Mouse (Mus musculus) 416B (cell line): ENCODE data around the gene Dtx1.
A peak's percentile ranks its signal among the peaks of the same experiment; 100 is the strongest.

Experiments used
- DNase-seq: peaks from one replicate; pipeline ENCODE4 v3.0.0; 2011; ENCODE audit warnings: low read depth

The Dtx1 gene

DNA sequence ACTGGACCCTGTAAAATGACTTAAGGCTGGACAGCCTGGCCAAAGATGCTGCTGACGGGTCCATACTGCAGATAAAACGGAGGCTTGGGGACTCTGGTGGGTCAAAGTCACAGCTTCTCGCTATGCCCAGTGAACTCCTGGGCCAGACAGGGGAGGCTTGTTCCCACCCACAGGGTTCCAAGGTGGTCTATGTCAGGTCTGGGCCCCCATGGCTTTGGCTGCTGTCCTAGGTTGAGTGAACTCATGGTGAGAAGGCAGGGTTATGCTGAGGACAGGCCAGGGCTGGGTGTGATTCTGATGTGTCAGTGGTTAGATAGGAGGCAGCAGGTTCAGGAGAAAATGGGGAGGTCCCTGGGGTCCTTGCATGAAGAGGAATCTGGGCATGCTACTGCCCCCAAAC lies 8.1 kb downstream of the Dtx1 start:
- no peak for DNase-seq

DNA sequence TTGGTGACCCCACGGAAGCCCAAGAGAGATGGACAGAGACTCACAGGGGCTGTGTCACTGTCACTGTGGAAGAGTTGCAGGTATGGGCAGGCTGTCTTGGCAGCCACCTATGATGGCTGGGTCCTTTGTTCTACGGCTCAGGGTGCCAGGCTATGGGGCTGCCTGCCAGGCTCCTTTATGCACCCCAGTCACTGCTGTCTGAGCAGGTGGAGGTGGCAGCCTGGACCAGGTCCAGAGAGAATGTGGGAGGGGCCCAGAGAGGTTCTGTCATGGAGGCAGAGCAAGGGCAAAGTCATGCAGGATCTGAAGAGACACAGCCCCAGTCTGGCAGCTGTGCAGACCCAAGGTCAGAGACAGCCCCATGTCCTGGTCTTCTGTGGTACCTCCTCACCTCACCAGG lies 8.8 kb downstream of the Dtx1 start:
- no peak for DNase-seq

DNA sequence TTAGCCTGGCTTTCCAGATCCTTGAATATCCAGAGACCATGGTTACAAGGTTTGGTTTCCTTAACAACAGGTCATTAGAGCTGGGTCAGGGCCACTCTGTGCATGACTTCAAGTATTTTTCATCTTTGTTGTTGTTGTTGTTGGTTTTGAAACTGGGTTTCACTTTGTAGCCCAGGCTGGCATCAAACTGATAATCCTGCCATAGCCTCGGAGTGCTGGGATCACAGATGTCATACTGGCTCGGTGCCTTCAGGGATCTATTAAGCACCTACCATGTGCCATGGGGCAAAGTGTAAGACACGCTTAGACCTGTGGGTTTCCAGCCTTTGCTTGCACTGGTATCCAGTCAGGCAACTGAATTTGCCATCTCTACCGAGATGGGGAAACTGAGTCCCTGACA lies 9.3 kb downstream of the Dtx1 start:
- no peak for DNase-seq

DNA sequence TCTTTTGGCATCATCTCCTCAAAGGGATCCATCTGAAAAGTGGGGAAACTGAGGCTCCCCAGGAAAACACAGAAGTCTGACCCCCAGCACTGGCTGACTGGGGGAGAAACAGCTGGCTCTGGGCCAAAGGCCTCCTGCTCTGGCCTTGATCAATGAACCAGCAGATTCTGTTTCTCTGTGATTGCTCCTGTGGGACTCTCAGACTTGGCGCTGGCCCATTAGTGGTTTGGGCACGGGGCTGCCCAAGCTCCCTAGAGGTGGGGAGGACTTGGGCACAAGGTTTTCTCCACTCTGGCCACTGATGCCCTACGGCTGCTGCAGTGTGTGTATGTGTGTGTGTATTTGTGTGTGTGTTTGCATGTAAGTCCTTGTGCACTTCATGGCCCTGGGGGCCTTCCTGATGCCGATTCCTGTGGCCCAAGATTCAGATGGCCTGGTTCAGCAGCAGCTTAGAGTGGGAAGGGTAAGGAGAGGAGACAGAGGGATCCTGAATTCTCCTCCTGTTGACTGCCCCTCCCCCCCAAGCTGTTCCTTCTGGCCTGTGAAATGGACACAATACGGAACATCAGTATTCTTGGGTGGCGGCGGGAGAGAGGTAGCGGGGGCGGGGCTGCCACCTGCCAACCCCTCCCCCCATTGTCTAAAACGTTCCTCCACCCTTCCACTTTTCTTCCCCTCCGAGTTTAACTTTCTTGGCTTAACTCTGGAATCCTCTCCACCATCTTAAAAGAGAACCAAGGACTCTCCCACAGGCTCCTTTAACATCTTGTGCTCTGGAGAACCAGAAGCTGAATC lies 10.5 kb downstream of the Dtx1 start:
- no peak for DNase-seq

DNA sequence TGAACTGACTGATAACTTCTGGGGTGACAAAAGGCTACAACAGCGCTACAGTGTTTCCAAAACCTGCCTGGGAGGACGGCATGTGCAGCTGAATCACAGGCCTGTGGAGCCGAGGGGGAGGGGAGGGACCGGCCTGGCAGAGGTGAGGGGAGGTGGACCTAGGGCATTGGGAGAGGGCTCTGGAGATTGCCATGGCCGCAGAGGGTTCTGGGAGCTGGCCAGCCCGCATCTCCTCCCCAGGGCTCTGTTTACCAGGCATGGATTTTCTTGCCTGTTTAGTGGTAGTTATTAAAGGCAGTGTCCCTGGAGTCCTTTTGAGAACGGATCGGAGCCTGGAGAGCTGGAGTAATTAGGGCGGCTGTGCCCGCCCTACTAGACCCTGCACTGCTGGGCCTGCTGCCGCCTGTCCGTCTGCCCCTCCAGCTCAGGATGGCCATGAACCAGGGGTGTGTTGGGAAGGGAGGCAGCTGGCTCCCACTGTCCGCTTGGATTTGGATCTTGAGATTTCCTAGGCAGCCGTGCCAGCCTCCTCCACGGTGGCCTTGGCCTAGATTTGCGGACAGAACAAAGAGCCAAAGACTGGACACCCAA lies 12.8 kb downstream of the Dtx1 start:
- no peak for DNase-seq

DNA sequence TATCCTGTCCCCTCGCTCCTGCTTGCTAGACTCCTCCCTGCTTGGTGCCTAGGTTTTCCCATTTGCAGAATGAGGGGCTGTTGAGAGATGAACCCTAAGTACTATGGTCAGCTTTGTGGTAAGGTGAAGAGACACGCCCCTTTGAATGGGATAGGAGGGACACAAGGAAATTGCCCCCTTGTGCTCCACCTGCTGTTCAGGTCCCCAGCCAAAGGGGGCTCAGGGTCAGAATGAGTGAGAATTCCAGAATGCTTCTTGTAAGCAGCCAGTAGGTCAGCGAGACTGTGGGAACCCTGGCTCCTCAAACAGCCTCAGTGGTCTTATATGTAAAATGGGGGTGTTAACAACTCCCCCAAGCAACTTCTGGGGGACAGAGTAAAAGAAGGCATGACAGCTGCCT lies 13.5 kb downstream of the Dtx1 start:
- no peak for DNase-seq

DNA sequence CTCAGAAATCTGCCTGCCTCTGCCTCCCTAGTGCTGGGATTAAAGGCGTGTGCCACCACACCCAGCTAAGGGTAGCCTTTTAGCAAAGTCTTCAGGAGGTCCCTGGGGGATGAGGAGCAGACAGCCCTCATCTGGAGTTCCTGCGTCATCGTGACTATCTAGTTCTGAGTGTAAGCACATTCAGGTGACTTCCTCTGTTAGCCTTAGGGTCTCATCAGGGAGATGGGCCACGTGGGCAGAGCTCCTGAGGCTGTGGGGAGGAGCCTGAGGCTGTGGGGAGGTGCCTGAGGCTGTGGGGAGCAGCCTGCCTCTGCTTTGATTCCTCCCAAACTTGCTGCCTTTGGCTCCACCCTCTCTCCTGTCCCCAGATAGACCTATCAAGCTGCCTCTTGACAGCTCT lies 14.9 kb downstream of the Dtx1 start:
- DNase-seq, result no peak

DNA sequence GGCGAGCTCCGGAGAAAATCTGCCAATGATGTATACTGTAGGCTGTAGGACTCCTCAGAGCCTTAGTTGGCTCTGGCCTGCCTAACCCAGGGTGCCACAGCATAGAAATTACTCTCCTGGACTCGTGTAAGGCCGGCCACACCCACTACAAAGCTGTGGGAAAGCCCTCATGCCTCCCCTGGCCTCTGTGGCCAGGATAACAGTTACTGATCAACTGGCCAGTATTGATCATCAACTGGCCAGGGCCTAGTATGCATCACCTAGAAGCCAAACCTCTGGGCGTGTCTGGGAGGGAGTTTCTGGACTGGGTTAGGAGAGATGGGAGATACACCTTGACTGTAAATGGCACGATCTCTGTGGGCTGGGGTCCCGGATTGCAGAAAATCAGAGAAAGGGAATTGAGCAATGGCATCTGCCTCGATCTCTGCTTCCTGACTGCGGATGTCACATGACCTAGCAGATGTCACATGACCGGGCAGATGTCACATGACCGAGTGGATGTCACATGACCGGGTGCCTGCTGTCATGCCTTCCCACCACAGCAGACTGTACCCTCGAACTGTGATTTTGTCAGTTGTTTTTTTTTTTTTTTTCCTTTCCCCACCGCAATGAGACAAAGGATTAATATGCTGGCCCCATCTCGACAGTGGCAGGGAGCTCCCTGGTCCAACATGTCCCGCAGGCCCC lies 15.5 kb downstream of the Dtx1 start:
- peak; percentile 34 for DNase-seq

DNA sequence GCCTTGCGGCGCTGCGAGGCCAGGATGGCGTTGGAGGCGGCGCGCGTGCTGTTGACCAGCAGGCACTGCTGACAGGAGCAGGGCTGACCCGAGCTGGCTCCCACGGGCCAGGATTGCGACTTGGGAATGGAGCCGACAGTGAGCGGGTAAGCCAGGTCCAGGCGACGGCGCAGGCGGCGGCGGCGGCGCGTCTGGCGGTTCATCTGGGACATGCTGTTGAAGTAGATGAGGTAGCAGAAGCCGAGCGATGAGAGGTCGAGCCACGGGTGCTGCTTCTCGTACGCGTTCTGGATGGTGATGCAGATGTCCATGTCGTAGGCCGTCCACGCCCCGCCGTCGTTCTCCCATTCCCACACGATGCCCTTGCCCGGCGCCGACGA lies 17.0 kb downstream of the Dtx1 start:
- DNase-seq, result no peak

DNA sequence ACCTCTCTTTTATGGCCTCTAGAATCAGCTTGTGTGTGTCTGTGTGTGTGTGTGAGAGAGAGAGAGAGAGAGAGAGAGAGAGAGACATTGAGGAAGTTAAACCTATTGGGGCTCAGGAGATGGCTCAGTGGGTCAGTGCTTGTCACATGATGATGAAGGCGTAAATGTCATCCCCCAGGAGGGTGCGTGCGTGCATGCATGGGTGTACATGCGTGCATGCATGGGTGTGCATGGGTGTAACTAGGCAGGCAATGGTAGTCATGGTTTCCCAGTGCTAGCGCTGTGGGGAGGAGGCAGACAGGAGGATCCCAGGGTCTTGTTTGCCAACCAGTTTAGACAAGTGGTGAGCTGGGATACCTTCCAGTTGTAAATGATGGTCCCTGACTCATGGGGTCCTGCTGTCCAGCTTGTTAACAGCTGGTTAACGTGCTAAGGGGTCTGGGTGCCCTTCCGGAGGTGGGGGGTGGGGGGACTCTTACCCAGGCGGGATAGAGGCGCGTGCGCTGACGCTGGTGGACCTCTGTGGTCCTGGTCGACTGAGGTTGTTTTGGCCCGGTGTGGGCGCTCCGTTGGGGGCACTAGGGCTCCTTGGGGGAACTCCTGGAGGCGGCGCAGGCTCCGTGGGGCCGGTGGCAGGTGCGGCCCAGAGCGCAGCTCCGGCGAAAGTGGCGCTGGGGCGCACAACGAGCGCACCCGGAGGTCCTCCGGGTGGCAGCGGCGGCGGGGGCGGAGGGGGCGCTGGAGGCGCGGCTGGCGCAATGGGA lies 17.6 kb downstream of the Dtx1 start:
- DNase-seq, result no peak

DNA sequence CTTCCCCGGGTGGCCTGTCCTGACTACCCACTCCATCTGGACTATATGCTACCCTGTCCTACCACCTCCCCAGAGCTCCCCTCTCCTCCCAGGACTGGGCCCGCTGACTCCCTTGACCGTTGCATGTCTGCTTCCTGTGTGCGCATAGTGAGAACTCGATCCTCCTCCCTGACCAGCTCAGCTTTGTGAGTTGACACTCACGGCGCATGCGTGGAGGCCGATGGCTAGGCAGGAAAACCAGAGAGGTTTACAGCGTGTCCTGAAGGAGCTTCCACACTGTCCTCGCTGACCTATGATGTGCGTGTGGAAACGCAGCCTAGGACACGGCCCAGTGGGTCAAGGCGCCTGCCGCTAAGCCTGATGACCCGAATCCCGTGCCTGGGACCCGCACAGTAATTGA lies 19.7 kb downstream of the Dtx1 start:
- no peak for DNase-seq

DNA sequence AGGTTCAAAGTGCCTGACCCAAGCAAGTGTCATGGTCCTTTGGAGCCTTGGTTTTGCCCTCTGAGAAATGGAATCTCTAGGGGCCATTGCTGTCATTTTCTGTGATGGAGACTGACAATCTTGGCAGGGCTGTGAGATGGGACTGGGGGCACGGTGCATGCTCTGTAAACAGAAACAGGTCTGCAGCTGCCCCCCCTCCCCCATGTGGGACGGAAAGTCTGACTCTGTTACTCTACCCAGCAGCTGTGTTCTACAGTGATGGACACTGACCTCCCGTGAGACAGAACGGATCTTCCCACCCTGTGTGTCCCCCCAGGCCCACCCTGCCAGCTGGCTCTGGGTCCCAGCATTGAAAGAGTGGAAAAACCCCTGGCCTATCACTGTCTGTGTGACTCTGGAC lies 21.3 kb downstream of the Dtx1 start:
- DNase-seq, result no peak

DNA sequence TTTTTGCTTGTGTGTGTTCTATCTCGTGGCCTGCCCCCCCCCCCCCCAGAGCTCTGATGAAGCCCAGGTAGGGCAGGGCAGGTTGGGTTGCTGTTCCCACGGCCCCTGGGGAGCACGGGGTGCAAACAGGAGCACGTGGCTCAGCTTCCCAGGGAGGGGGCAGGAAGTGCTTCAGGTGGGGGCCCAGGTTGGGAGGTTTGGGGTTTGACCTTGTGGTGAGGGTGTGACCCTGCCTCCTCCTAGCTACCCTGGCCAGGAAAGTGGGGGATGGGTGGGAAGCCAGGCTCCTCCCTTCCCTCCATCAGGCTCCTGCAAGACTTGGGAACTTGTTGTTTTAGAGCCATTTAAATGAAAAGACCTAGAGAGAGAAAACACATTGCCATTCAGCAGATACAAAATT lies 23.3 kb downstream of the Dtx1 start:
- no peak for DNase-seq

DNA sequence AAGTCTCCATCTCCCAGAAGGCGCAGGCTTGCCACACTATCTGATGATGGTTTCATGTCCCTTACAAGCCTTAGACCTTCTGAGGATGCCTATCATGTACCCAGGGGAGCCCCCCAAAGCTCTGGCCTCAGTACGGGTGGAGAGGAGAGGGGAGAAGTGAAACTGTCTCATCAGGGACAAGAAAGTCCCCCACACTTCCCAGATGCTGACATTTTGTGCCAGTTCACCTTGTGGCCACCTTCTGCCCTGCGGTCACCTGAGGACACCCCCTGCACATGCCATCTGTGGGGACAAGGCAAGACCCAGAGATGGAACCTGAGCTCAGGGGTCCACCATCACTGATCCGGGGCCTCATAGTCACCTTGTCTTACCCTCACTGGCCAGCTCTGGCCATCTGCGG lies 23.8 kb downstream of the Dtx1 start:
- DNase-seq, result no peak

DNA sequence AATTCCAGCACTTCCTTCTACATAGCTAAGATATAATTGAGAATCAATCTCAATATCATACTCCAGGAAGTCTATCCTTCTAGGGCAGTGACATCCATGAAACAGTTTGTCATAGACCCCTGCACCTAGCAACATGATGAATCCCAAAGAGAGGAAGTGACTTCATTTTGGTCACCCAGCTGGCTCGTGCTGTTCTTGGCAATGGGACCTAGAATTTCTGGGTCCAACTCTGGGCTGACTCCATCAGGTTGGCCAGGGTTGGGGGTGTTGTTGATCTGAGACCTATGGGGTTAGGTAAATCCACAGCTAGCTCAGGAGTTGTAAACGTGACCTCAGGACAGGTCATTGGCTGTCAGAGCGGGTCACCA lies 24.3 kb downstream of the Dtx1 start:
- no peak for DNase-seq

DNA sequence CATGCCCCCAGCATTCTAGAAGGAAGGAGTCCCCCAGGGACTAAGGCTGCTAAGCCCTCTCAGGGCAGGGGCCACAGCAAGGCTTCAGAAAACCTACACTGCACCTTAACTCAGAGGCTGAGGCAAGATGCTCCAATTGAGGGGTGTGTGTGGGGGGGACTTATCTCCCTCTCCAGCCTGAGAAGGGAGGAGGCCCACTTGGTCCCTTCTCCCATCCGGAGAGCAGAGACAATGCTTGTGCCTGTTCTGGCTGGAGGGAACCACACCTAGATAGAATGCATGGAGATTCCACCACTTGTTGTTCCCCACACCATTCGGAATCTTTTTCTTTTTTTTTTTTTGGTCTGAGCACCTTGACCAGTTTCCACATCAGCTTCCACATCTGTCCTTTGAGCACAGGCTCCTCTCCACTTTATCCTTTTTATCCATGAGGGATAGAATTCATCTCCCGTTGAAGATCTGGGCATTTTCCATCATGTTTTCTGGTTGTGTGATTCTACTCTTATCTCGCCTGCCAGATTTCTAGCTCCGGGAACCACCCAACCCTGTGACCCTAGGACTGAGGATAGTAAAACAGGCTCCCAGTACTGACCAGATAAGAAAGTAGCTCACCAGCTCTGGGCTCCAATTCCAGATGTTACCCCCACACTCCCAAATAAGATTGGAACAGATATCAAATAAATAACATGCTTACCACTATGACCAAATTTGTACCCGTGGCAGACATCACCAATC lies 24.8 kb downstream of the Dtx1 start:
- no peak for DNase-seq

DNA sequence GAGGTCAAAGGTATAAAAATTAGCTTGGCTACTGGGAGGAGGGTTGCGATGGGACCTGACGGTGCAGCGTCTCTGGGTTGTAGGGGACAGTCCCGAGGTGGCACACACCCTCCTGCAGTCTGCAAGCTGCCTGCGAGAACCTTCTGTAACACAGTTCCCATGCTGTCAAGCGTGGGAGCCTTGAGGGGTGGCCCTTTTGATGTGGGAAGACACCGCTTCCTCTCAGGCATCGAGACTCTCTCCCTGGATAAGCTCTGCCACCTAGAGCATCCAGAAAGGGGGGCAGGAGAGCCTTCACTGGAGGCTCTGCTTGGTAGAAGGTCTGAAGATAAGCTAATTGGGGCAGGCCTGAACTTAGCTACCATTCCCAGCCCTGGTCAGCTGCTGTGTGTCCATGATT lies 26.0 kb downstream of the Dtx1 start:
- no peak for DNase-seq

DNA sequence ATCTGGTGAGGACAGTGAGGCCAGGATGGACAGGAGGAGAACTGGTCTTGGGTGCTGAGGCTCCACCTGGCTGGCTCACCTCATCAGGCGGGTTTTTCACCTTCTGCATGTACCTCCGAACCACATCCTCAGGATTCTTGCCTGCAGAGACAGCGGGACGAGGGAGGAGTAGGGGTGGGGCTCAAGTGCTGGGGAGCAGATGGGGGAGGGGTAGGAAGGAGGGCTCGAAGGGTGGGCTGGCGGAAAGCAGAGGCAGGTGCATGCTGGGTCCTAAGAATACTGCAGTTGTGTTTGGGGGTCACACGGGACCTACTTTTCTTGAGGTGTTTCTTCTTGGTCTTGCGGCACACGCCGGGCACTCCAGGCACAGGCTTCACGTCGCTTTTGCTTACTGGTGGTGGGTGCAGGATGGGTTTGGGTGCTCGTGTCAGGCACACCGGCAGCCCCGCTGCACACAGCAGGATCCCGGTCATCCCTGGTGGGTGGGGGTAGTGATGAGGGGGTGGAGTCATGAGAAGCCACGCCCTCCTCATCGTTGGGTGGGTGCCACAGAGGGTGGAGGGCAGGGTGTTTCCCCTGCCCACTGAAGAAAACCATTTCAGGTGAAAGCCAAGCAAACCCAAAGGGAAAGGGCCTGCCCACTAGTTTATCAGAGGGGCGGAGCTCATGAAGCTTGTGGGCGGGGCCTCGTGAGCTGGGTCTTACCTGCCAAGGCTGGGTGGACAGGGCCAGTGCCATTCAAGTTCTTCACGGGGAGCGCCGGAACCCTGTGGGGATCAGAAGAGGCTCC lies 28.6 kb downstream of the Dtx1 start:
- no peak for DNase-seq

DNA sequence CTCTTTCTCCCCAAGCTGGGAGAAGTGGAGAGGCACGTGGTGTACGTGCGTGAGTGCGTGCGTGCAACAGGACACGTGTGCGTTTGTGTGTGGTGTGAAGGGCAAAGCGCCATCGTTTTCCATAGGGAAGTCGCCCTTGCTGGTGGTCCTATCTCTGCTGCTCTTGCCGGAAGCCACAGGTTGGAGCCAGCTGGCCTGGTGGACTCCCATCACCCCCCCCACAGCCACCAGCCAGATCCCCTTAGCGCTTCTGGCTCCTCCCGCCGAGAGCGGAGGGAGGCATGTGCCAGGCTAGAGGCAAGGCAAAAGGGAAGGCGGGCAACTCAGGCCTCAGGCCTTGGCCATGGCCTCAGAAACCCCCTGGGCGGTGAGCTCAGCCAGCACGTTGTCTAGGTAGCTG lies 30.8 kb downstream of the Dtx1 start:
- DNase-seq, result no peak

DNA sequence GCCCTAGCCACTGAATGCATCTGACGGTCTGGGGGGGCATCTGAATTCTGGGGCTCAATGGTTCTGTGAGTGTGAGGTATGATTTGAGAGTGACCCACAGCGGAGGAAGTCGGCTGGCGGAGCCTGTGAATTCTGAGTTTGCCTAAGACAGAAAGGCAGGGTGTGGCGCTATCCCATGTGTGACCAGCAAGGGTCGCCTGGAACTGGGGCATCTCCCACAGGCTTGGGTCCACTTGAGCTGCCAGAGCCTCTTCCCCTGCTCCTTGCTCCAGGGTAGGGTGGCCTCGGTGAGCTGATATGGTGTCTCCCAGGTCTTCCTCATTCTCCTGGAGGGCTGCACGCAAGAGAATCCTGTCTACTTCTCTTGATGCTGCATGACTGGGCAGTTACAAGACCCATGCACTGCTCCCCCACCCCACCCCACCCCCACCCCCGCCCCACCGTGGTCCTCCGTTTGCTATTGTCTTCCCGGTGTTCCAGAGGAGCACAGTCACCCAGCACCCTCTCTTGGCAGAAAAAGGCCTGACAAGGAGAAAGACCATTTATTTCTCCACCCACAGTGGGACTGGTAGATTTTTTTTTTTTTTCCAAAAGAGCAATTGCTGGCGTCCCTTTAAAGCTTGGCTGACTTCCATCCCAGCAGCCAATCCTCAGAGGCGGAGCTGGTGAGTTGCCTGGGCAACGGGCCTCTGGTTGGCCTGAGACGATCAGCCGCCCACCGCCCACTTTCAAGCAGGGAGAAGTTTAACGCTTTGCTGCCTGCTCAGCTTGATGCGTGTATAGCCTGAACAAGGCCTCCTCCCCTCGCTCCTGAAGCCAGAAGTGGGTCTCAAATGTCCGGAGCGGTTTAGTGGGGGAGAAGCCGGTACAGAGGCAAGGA lies 31.8 kb downstream of the Dtx1 start:
- DNase-seq, result peak; percentile 41
